Mouse (Mus musculus): ENCODE measurements around the gene Cul4a.

DNA sequence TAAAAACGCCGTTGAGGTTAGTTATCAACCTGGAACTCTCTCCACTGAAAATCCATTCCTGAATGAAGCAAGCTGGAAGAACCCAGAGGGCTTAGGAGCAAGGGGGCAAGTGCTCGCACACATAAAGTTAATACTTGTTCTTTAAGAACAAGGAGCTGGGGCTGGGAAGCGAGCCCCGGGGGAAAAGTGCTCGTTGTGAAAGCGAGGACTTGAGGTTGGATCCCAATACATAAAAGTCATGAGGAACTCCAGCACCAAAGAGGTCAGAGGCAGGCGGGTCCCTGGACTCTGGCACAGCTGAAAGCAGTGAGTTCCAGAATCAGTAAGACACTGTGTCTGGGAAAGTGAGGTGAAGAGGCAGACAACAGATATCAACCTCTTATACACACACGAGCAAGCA is 48.7 kb downstream of the Cul4a start:
- TF ChIP-seq GATA1 (IDR thresholded peaks at IDR 0.05; ENCODE audit: borderline replicate concordance, low read length) = no peak
- TF ChIP-seq CTCF (IDR thresholded peaks at IDR 0.05; ENCODE audit: low read depth, low read length) = no peak
- no peak for TF ChIP-seq GATA2 (IDR thresholded peaks at IDR 0.05; ENCODE audit: borderline replicate concordance, low read depth, low read length)
- TF ChIP-seq TAL1 (conservative IDR thresholded peaks at IDR 0.05; ENCODE audit: low read depth, low read length) = no peak
- TF ChIP-seq POLR2AphosphoS5 (IDR thresholded peaks at IDR 0.05; ENCODE audit: insufficient replicate concordance, low read depth, low read length) = no peak

Measured in G1E (cell line).